Mouse (Mus musculus) lung, embryonic 15.5 days (tissue): ENCODE measurements around the gene Usp28. TPM values are rescaled to one million over a fixed set of nuclear protein-coding genes. Genes with fewer than 3 reads are reported as not detected.

Experiments
- ATAC-seq: fragments of 200-750 bp; cut with Nextera tagmentation; 2 replicates; pipeline ENCODE4 v1.8.0; 2017; ENCODE audit warnings: moderate number of reproducible peaks, borderline replicate concordance; ENCODE audit not compliant: low FRiP score, low TSS enrichment; ENCODE audit errors: extremely low read depth
- H3K27ac ChIP-seq: fragments of 300-500 bp; sonication (generic); 2 replicates; pipeline ENCODE4 v1.5.1; 2015; ENCODE audit warnings: moderate library complexity, mild to moderate bottlenecking, inconsistent platforms
- H3K27me3 ChIP-seq: fragments of 300-500 bp; sonication (generic); 2 replicates; pipeline ENCODE4 v1.6.1; 2015; ENCODE audit warnings: inconsistent platforms
- H3K36me3 ChIP-seq: fragments of 300-500 bp; sonication (generic); 2 replicates; pipeline ENCODE4 v1.6.1; 2015; ENCODE audit warnings: inconsistent platforms
- H3K4me1 ChIP-seq: fragments of 300-500 bp; sonication (generic); 2 replicates; pipeline ENCODE4 v1.6.1; 2015; ENCODE audit warnings: inconsistent platforms
- H3K4me2 ChIP-seq: fragments of 300-500 bp; sonication (generic); 2 replicates; pipeline ENCODE4 v1.6.1; 2015; ENCODE audit warnings: inconsistent platforms, mild to moderate bottlenecking, moderate library complexity
- H3K4me3 ChIP-seq: fragments of 300-500 bp; sonication (generic); 2 replicates; pipeline ENCODE4 v1.5.1; 2015; ENCODE audit warnings: mild to moderate bottlenecking, inconsistent platforms
- H3K9ac ChIP-seq: fragments of 300-500 bp; sonication (generic); 2 replicates; pipeline ENCODE4 v1.6.1; 2015; ENCODE audit warnings: inconsistent platforms
- H3K9me3 ChIP-seq: fragments of 300-500 bp; sonication (generic); 2 replicates; pipeline ENCODE4 v1.6.1; 2016; ENCODE audit warnings: inconsistent platforms
- WGBS: fragments of 180-500 bp; shearing (Covaris S2); methylation state at CpG from one replicate; pipeline ENCODE4 v1.1.7; 2015; 5-methylcytosine and 5-hydroxymethylcytosine counted together
- polyA plus RNA-seq: library from polyadenylated mRNA; unstranded; fragments of >200 nt; fragmentation: Nextera tagmentation; extraction: Ambion mirVana; gene quantifications from 2 replicates; pipeline ENCODE4 v1.2.1, GENCODE M21; 2015

Gene Usp28
- polyA plus RNA-seq, 1 experiment from 2014 or later = 29.0 TPM

GRCm38 (mm10) chr9:48984320-48984844, 793 bp upstream of the Usp28 start:
- Histone ChIP-seq H3K36me3 (no peaks in the 10 kb centered on the region), H3K27ac (peak overlapping the region; percentile 91), H3K4me2 (peak overlapping the region; percentile 67), H3K27me3 (no peaks in the 10 kb centered on the region), H3K4me1 (peaks cover 19% of the 10 kb centered on the region), H3K9me3 (no peaks in the 10 kb centered on the region), H3K4me3 (peak overlapping the region; percentile 69), H3K9ac (peak overlapping the region; percentile 63)
- no peak for ATAC-seq
- 17% methylated on average over 8 of the region's 8 CpGs for WGBS

- Histone ChIP-seq H3K36me3 (no peaks in the 10 kb centered on the region), H3K9ac (peak overlapping the region; percentile 65), H3K9me3 (no peaks in the 10 kb centered on the region), H3K27me3 (no peaks in the 10 kb centered on the region), H3K27ac (peak overlapping the region; percentile 62), H3K4me3 (peak overlapping the region; percentile 69), H3K4me1 (peaks cover 19% of the 10 kb centered on the region), H3K4me2 (peak overlapping the region; percentile 80)
- no peak for ATAC-seq
- under 1% methylated on average over 20 of the region's 20 CpGs for WGBS
Measured at GRCm38 (mm10) chr9:48985708-48986088, 523 bp downstream of the Usp28 start.

DNA sequence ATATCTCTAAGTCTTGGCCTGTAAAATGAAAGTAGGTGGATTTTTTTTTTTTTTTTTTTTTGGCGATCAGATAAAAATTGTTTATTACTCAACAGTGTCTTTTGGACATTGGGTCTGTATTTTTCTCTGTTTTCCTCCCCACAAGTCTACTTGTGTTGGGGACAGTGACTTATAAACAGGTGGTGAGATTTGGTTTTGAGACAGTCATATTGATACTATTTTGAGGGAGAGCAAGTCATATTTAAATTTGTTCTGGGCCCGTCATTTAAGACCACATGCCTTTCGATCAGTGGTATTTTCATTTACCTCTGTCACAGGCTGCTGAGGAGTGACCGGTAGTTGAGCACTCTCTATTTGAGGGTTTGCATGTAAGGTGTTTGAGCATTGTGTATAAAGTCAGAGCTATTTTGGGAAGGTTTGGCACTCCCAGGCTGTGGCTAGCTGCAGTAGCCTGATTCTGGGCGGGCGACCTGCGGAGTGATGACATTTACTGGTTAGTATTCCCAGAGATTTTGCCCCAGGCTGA, 1.5 kb downstream of the Usp28 start:
- Histone ChIP-seq H3K9ac (no peak overlapping the region), H3K36me3 (no peaks in the 10 kb centered on the region), H3K9me3 (no peaks in the 10 kb centered on the region), H3K27ac (no peak overlapping the region), H3K4me2 (peak overlapping the region; percentile 80), H3K4me1 (peaks cover 19% of the 10 kb centered on the region), H3K4me3 (peak overlapping the region; percentile 69; the same call in 1 of the 2 replicates), H3K27me3 (no peaks in the 10 kb centered on the region)
- ATAC-seq = no peak
- WGBS = 28% methylated on average over 7 of the region's 7 CpGs

- Histone ChIP-seq H3K9ac (no peak overlapping the region; the same call in 1 of the 2 replicates), H3K27ac (no peak overlapping the region), H3K9me3 (no peaks in the 10 kb centered on the region), H3K4me3 (peak overlapping the region; percentile 0; the same call in 1 of the 2 replicates), H3K36me3 (no peaks in the 10 kb centered on the region), H3K4me1 (peaks cover 19% of the 10 kb centered on the region), H3K27me3 (no peaks in the 10 kb centered on the region), H3K4me2 (peak overlapping the region; percentile 31)
- 30% methylated on average over 12 of the region's 12 CpGs for WGBS
- ATAC-seq = no peak
Measured at GRCm38 (mm10) chr9:48987201-48988101, 2.3 kb downstream of the Usp28 start.

DNA sequence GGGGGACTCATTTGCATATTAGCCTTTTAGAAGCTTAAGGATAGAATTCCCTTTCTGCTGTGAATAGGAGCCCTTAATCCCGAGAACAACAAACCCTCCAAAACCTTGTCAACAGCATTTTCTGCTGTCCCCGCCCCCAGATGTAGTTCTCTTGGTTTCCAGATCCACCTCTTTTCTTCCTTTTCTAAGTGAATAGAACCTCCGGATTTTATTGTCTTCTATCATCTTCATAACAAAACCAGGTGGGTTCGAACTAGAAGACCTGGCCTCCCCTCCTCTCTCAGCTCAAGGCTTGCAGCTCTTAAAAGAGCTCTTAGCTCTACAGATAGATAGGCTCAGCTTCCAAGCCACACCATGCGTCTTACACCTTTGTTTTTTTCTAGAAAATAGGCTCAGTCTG, 6.5 kb downstream of the Usp28 start:
- no peak for ATAC-seq
- Histone ChIP-seq H3K4me2 (no peak overlapping the region), H3K4me3 (no peak overlapping the region), H3K27ac (no peak overlapping the region), H3K9me3 (no peaks in the 10 kb centered on the region), H3K9ac (no peak overlapping the region), H3K36me3 (no peaks in the 10 kb centered on the region), H3K4me1 (peaks cover 18% of the 10 kb centered on the region), H3K27me3 (no peaks in the 10 kb centered on the region)
- 78% methylated on average over 5 of the region's 5 CpGs for WGBS

- Histone ChIP-seq H3K36me3 (no peaks in the 10 kb centered on the region), H3K4me3 (no peak overlapping the region)
- 89% methylated on average over 7 of the region's 7 CpGs for WGBS
Measured at GRCm38 (mm10) chr9:48994779-48995178, 9.6 kb downstream of the Usp28 start.

GRCm38 (mm10) chr9:48995735-48996134, 10.6 kb downstream of the Usp28 start:
- Histone ChIP-seq H3K4me3 (no peak overlapping the region), H3K27me3 (no peaks in the 10 kb centered on the region), H3K27ac (no peak overlapping the region), H3K4me2 (no peak overlapping the region), H3K4me1 (no peaks in the 10 kb centered on the region), H3K9me3 (no peaks in the 10 kb centered on the region), H3K9ac (no peak overlapping the region), H3K36me3 (peaks cover 2% of the 10 kb centered on the region)
- WGBS = 85% methylated on average over 1 of the region's 1 CpGs
- ATAC-seq = no peak

More at GRCm38 (mm10) chr9:48994779-48995178, 9.6 kb downstream of the Usp28 start:
- Histone ChIP-seq H3K27ac (no peak overlapping the region), H3K9me3 (no peaks in the 10 kb centered on the region), H3K27me3 (no peaks in the 10 kb centered on the region), H3K4me1 (no peaks in the 10 kb centered on the region), H3K4me2 (no peak overlapping the region), H3K9ac (no peak overlapping the region)
- ATAC-seq = no peak

- no peak overlapping the region for H3K4me2 ChIP-seq
- WGBS = 86% methylated on average over 6 of the region's 6 CpGs
Measured at GRCm38 (mm10) chr9:48999256-48999655, 14.1 kb downstream of the Usp28 start.

DNA sequence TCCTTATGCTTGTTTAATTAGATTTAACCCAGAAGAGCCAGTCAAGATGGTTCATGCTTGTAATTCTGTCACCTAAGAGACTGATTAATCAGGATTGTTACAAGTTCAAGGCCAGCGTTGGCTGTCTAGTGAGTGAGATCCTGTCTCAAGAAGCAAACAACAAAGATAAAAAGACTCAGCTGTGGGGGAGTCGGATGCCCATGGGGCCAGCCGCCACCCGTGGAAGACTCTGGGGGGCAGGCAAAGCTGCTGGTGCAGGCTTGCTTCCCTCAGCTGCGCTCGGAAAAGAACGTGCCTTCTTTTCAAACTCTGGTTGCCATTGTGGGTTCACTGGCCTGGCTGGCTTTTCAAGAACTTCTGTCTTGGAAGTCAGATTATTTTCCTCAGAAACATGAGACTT, 30.6 kb downstream of the Usp28 start:
- no peak overlapping the region for H3K4me3 ChIP-seq
- peaks cover 47% of the 10 kb centered on the region for H3K36me3 ChIP-seq
- no peaks in the 10 kb centered on the region for H3K27me3 ChIP-seq
- WGBS = 77% methylated on average over 7 of the region's 7 CpGs
- no peaks in the 10 kb centered on the region for H3K9me3 ChIP-seq
- H3K4me1 ChIP-seq = no peaks in the 10 kb centered on the region
- H3K27ac ChIP-seq = no peak overlapping the region
- no peak overlapping the region for H3K9ac ChIP-seq
- ATAC-seq = no peak
- no peak overlapping the region for H3K4me2 ChIP-seq

More at GRCm38 (mm10) chr9:48999256-48999655, 14.1 kb downstream of the Usp28 start:
- H3K4me3 ChIP-seq = no peak overlapping the region
- ATAC-seq = no peak
- peaks cover 17% of the 10 kb centered on the region for H3K36me3 ChIP-seq
- no peaks in the 10 kb centered on the region for H3K4me1 ChIP-seq
- no peaks in the 10 kb centered on the region for H3K9me3 ChIP-seq
- H3K27me3 ChIP-seq = no peaks in the 10 kb centered on the region
- no peak overlapping the region for H3K9ac ChIP-seq
- H3K27ac ChIP-seq = no peak overlapping the region

- Histone ChIP-seq H3K27ac (no peak overlapping the region), H3K4me3 (no peak overlapping the region), H3K9me3 (no peaks in the 10 kb centered on the region), H3K9ac (no peak overlapping the region), H3K4me2 (no peak overlapping the region), H3K27me3 (no peaks in the 10 kb centered on the region), H3K36me3 (peaks cover 26% of the 10 kb centered on the region), H3K4me1 (no peaks in the 10 kb centered on the region)
- 91% methylated on average over 5 of the region's 5 CpGs for WGBS
- no peak for ATAC-seq
Measured at GRCm38 (mm10) chr9:49021289-49021688, 36.1 kb downstream of the Usp28 start.

GRCm38 (mm10) chr9:49023956-49024355, 38.8 kb downstream of the Usp28 start:
- Histone ChIP-seq H3K4me3 (no peak overlapping the region), H3K27me3 (no peaks in the 10 kb centered on the region), H3K9me3 (no peaks in the 10 kb centered on the region), H3K36me3 (peaks cover 30% of the 10 kb centered on the region), H3K4me2 (no peak overlapping the region), H3K9ac (no peak overlapping the region), H3K27ac (no peak overlapping the region), H3K4me1 (no peaks in the 10 kb centered on the region)
- ATAC-seq = no peak
- WGBS = 90% methylated on average over 5 of the region's 5 CpGs

DNA sequence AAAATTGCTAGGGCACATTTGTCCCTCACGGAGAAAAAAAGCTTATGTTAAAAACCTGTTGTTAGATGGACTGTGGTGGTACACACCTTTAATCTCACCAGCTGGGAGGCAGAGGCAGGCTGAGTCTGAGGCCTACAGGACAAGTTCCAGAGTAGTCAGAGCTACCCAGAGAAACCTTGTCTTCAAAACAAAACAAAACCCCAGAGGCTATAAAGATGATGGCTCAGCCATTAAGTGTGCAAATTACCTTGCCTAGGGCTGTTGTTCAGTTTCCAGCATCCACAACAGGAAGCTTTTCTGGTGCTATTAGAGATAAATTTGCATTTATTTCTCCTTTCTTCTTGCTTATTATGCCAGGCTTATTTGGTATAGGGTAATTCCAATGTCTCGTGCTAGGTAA, 39.4 kb downstream of the Usp28 start:
- no peaks in the 10 kb centered on the region for H3K27me3 ChIP-seq
- no peak overlapping the region for H3K4me3 ChIP-seq
- H3K4me2 ChIP-seq = no peak overlapping the region
- no peak overlapping the region for H3K9ac ChIP-seq
- ATAC-seq = no peak
- H3K27ac ChIP-seq = no peak overlapping the region
- no peaks in the 10 kb centered on the region for H3K4me1 ChIP-seq
- peaks cover 29% of the 10 kb centered on the region for H3K36me3 ChIP-seq
- H3K9me3 ChIP-seq = no peaks in the 10 kb centered on the region
- WGBS = 94% methylated on average over 2 of the region's 2 CpGs
